Mouse (Mus musculus) intestine, postnatal 0 days (tissue): ENCODE data around the gene Tacc2. TPM values are rescaled to one million over a fixed set of nuclear protein-coding genes. Genes with fewer than 3 reads are reported as not detected.

Experiments
- ATAC-seq: fragments of 200-750 bp; cut with Nextera tagmentation; 2 replicates; pipeline ENCODE4 v1.8.0; 2017; ENCODE audit warnings: mild to moderate bottlenecking, moderate TSS enrichment, moderate library complexity
- H3K27ac ChIP-seq: fragments of 300-500 bp; sonication (generic); 2 replicates; pipeline ENCODE4 v1.5.1; 2014; ENCODE audit warnings: mild to moderate bottlenecking, low read depth, low read length, moderate library complexity
- H3K27me3 ChIP-seq: fragments of 300-500 bp; sonication (generic); replicated peaks from 2 replicates; pipeline ENCODE4 v1.6.1; 2014; ENCODE audit warnings: low read length, mixed read lengths; ENCODE audit not compliant: control insufficient read depth, insufficient read depth
- H3K36me3 ChIP-seq: fragments of 300-500 bp; sonication (generic); 2 replicates; pipeline ENCODE4 v1.6.1; 2014; ENCODE audit warnings: mild to moderate bottlenecking, moderate library complexity; ENCODE audit not compliant: control insufficient read depth, insufficient read depth
- H3K4me1 ChIP-seq: fragments of 300-500 bp; sonication (generic); replicated peaks from 2 replicates; pipeline ENCODE4 v1.6.1; 2014; ENCODE audit warnings: antibody characterized with exemption, low read length, mixed read lengths; ENCODE audit not compliant: control insufficient read depth, insufficient read depth
- H3K4me2 ChIP-seq: fragments of 300-500 bp; sonication (generic); replicated peaks from 2 replicates; pipeline ENCODE4 v1.6.1; 2014; ENCODE audit warnings: low read depth, mild to moderate bottlenecking, moderate library complexity
- H3K4me3 ChIP-seq: fragments of 300-500 bp; sonication (generic); 2 replicates; pipeline ENCODE4 v1.5.1; 2014; ENCODE audit warnings: low read depth, low read length
- H3K9ac ChIP-seq: fragments of 300-500 bp; sonication (generic); 2 replicates; pipeline ENCODE4 v1.6.1; 2014; ENCODE audit warnings: mild to moderate bottlenecking, low read depth, low read length
- H3K9me3 ChIP-seq: fragments of 300-500 bp; sonication (generic); 2 replicates; pipeline ENCODE4 v1.6.1; 2016; ENCODE audit warnings: mixed run types; ENCODE audit not compliant: control insufficient read depth
- CTCF ChIP-seq: sonication (generic); IDR thresholded peaks from 2 replicates; pipeline ENCODE4 v1.5.1; 2016; ENCODE audit warnings: low read depth, mild to moderate bottlenecking, control low read depth, antibody characterized with exemption, moderate library complexity
- WGBS: fragments of 180-500 bp; shearing (Covaris S2); extraction: QIAGEN DNeasy Blood & Tissue Kit; methylation state at CpG from one replicate; pipeline ENCODE4 v1.1.7; 2014; 5-methylcytosine and 5-hydroxymethylcytosine counted together
- polyA plus RNA-seq: library from polyadenylated mRNA; unstranded; fragments of >200 nt; fragmentation: Nextera tagmentation; extraction: Ambion mirVana; gene quantifications from 2 replicates; pipeline ENCODE4 v1.2.1, GENCODE M21; 2015

Gene Tacc2
- polyA plus RNA-seq, 1 experiment from 2014 or later, result 27.7 TPM

GRCm38 (mm10) chr7:130720646-130721335 lies 143.6 kb downstream of the Tacc2 start:
- peaks cover 28% of the 10 kb centered on the region for H3K36me3 ChIP-seq
- 0 out of 2 replicates have a peak, but pooled peaks cover 4% of the 10 kb centered on the region for H3K4me1 ChIP-seq
- H3K27me3 ChIP-seq, result no peaks in the 10 kb centered on the region
- no peak for TF ChIP-seq CTCF
- peak overlapping the region; percentile 54; the same call in 1 of the 2 replicates for H3K4me2 ChIP-seq
- H3K9me3 ChIP-seq, result no peaks in the 10 kb centered on the region
- ATAC-seq, result peak; percentile 70
- no peak overlapping the region for H3K4me3 ChIP-seq
- no peak overlapping the region for H3K9ac ChIP-seq
- WGBS, result 66% methylated on average over 9 of the region's 9 CpGs
- H3K27ac ChIP-seq, result peak overlapping the region; percentile 36; the same call in 1 of the 2 replicates

- Histone ChIP-seq H3K9ac (no peak overlapping the region), H3K36me3 (peaks cover 31% of the 10 kb centered on the region), H3K4me2 (no peak overlapping the region), H3K4me3 (no peak overlapping the region), H3K4me1 (peaks cover 11% of the 10 kb centered on the region; the same call in 1 of the 2 replicates), H3K27me3 (no peaks in the 10 kb centered on the region), H3K27ac (0 out of 2 replicates have a peak overlapping the region, but pooled peaks have one; percentile 64), H3K9me3 (no peaks in the 10 kb centered on the region)
- no peak for TF ChIP-seq CTCF
- 33% methylated on average over 3 of the region's 3 CpGs for WGBS
- no peak for ATAC-seq
These were observed 148.9 kb downstream of the Tacc2 start for GRCm38 (mm10) chr7:130726185-130726584.

GRCm38 (mm10) chr7:130726724-130727422 lies 149.6 kb downstream of the Tacc2 start:
- TF ChIP-seq CTCF, result no peak
- H3K27me3 ChIP-seq, result no peaks in the 10 kb centered on the region
- peaks cover 35% of the 10 kb centered on the region for H3K36me3 ChIP-seq
- H3K4me3 ChIP-seq, result no peak overlapping the region
- 0 out of 2 replicates have a peak overlapping the region, but pooled peaks have one; percentile 22 for H3K9ac ChIP-seq
- ATAC-seq, result peak; percentile 71
- H3K27ac ChIP-seq, result peak overlapping the region; percentile 64
- peaks cover 11% of the 10 kb centered on the region; the same call in 1 of the 2 replicates for H3K4me1 ChIP-seq
- H3K9me3 ChIP-seq, result no peaks in the 10 kb centered on the region
- H3K4me2 ChIP-seq, result peak overlapping the region; percentile 48
- 25% methylated on average over 8 of the region's 8 CpGs for WGBS

- Histone ChIP-seq H3K36me3 (peaks cover 37% of the 10 kb centered on the region), H3K9ac (0 out of 2 replicates have a peak overlapping the region, but pooled peaks have one; percentile 22), H3K27ac (peak overlapping the region; percentile 64), H3K27me3 (no peaks in the 10 kb centered on the region), H3K4me3 (no peak overlapping the region), H3K4me1 (peaks cover 11% of the 10 kb centered on the region; the same call in 1 of the 2 replicates), H3K9me3 (no peaks in the 10 kb centered on the region), H3K4me2 (peak overlapping the region; percentile 48)
- TF ChIP-seq CTCF, result no peak
- peak; percentile 51 for ATAC-seq
- WGBS, result 52% methylated on average over 4 of the region's 4 CpGs
These were observed 150.3 kb downstream of the Tacc2 start for GRCm38 (mm10) chr7:130727560-130727959.

GRCm38 (mm10) chr7:130731792-130732191 lies 154.6 kb downstream of the Tacc2 start:
- Histone ChIP-seq H3K4me1 (peaks cover 5% of the 10 kb centered on the region; the same call in 1 of the 2 replicates), H3K4me2 (no peak overlapping the region), H3K4me3 (no peak overlapping the region), H3K27me3 (no peaks in the 10 kb centered on the region), H3K9ac (no peak overlapping the region), H3K27ac (no peak overlapping the region), H3K9me3 (no peaks in the 10 kb centered on the region), H3K36me3 (peaks cover 66% of the 10 kb centered on the region)
- no peak for ATAC-seq
- no peak for TF ChIP-seq CTCF
- 81% methylated on average over 7 of the region's 7 CpGs for WGBS

- Histone ChIP-seq H3K27ac (no peak overlapping the region), H3K4me3 (no peak overlapping the region), H3K9ac (no peak overlapping the region), H3K4me2 (no peak overlapping the region), H3K27me3 (no peaks in the 10 kb centered on the region), H3K4me1 (no peaks in the 10 kb centered on the region), H3K9me3 (no peaks in the 10 kb centered on the region), H3K36me3 (peaks cover 77% of the 10 kb centered on the region)
- no peak for TF ChIP-seq CTCF
- ATAC-seq, result no peak
- WGBS, result 76% methylated on average over 6 of the region's 6 CpGs
These were observed 155.7 kb downstream of the Tacc2 start for GRCm38 (mm10) chr7:130732908-130733307.
